Mouse (Mus musculus) ES-E14 (cell line): Measurements from ENCODE around the gene Trim44.

Source experiments
- CHD2 ChIP-seq: IDR thresholded peaks from 2 replicates; pipeline ENCODE4 v1.6.1; 2014; ENCODE audit warnings: mild to moderate bottlenecking, low read depth, low read length, inconsistent platforms
- HCFC1 ChIP-seq: IDR thresholded peaks from 2 replicates; pipeline ENCODE4 v1.6.1; 2012; ENCODE audit warnings: low read length, inconsistent platforms, borderline replicate concordance; ENCODE audit not compliant: insufficient read depth
- MAFK ChIP-seq: IDR thresholded peaks from 2 replicates; pipeline ENCODE4 v1.6.1; 2014; ENCODE audit warnings: mild to moderate bottlenecking, low read depth, low read length, inconsistent platforms; ENCODE audit not compliant: insufficient read depth
- ZC3H11A ChIP-seq: IDR thresholded peaks from 2 replicates; pipeline ENCODE4 v1.6.1; 2012; ENCODE audit warnings: low read depth, mild to moderate bottlenecking, inconsistent platforms, low read length, borderline replicate concordance
- ZNF384 ChIP-seq: IDR thresholded peaks from 2 replicates; pipeline ENCODE4 v1.6.1; 2012; ENCODE audit warnings: low read depth, low read length, inconsistent platforms

GRCm38 (mm10) chr2:102288676-102289075 lies 119.0 kb downstream of the Trim44 start:
- TF ChIP-seq HCFC1 (no peak), CHD2 (no peak), MAFK (no peak), ZNF384 (no peak), ZC3H11A (no peak)
